Mouse (Mus musculus) bone marrow, adult 2 months (tissue): Measurements from ENCODE around the gene St7l. TPM values are rescaled to one million over a fixed set of nuclear protein-coding genes. Genes with fewer than 3 reads are reported as not detected.

ENCODE experiments used
- H3K27ac ChIP-seq: fragments of 200-500 bp; 2 replicates; pipeline ENCODE4 v1.5.1; 2012; ENCODE audit warnings: low read depth, mild to moderate bottlenecking, control low read depth, inconsistent platforms, low read length; ENCODE audit not compliant: control insufficient read depth, poor library complexity, insufficient read depth
- H3K4me1 ChIP-seq: fragments of 200-500 bp; 2 replicates; pipeline ENCODE4 v1.6.1; 2011; ENCODE audit warnings: low read length; ENCODE audit not compliant: control insufficient read depth, insufficient read depth
- H3K4me3 ChIP-seq: fragments of 200-500 bp; replicated peaks from 2 replicates; pipeline ENCODE3; 2011; ENCODE audit warnings: mild to moderate bottlenecking, low read depth, low read length, control low read depth; ENCODE audit not compliant: control insufficient read depth
- CTCF ChIP-seq: fragments of 200-500 bp; IDR thresholded peaks from 2 replicates; pipeline ENCODE4 v1.5.1; 2011; ENCODE audit warnings: low read length, control low read depth; ENCODE audit not compliant: control insufficient read depth, insufficient read depth
- POLR2A ChIP-seq: fragments of 200-500 bp; IDR thresholded peaks from 2 replicates; pipeline ENCODE4 v1.6.1; 2011; ENCODE audit warnings: low read depth, mild to moderate bottlenecking, control low read depth, low read length, borderline replicate concordance; ENCODE audit not compliant: control insufficient read depth
- WGBS: fragments of 180-500 bp; shearing (Covaris S2); methylation state at CpG from one replicate; pipeline ENCODE4 v1.1.7; 2018; 5-methylcytosine and 5-hydroxymethylcytosine counted together
- polyA plus RNA-seq: library from polyadenylated mRNA; stranded (reverse); fragments of >200 nt; gene quantifications from 2 replicates; pipeline ENCODE4 v1.2.4, GENCODE M21; 2011; ENCODE audit warnings: low replicate concordance; ENCODE audit not compliant: missing spikeins, insufficient read depth, insufficient read length

The St7l gene
- polyA plus RNA-seq, 1 experiment, result 14.7 TPM

GRCm38 (mm10) chr3:104962141-104962611 lies 98.4 kb downstream of the St7l start:
- no peak for TF ChIP-seq CTCF
- no peak for TF ChIP-seq POLR2A
- Histone ChIP-seq H3K4me1 (no peaks in the 10 kb centered on the region; the same call in 1 of the 2 replicates), H3K27ac (no peak overlapping the region), H3K4me3 (no peak overlapping the region)
- 3% methylated on average over 31 of the region's 31 CpGs for WGBS

- TF ChIP-seq POLR2A, result no peak
- H3K4me3 ChIP-seq, result no peak overlapping the region
- 8% methylated on average over 5 of the region's 5 CpGs for WGBS
- H3K27ac ChIP-seq, result no peak overlapping the region
- H3K4me1 ChIP-seq, result no peaks in the 10 kb centered on the region; the same call in 1 of the 2 replicates
Measured at GRCm38 (mm10) chr3:104962866-104963265, 99.1 kb downstream of the St7l start.

DNA sequence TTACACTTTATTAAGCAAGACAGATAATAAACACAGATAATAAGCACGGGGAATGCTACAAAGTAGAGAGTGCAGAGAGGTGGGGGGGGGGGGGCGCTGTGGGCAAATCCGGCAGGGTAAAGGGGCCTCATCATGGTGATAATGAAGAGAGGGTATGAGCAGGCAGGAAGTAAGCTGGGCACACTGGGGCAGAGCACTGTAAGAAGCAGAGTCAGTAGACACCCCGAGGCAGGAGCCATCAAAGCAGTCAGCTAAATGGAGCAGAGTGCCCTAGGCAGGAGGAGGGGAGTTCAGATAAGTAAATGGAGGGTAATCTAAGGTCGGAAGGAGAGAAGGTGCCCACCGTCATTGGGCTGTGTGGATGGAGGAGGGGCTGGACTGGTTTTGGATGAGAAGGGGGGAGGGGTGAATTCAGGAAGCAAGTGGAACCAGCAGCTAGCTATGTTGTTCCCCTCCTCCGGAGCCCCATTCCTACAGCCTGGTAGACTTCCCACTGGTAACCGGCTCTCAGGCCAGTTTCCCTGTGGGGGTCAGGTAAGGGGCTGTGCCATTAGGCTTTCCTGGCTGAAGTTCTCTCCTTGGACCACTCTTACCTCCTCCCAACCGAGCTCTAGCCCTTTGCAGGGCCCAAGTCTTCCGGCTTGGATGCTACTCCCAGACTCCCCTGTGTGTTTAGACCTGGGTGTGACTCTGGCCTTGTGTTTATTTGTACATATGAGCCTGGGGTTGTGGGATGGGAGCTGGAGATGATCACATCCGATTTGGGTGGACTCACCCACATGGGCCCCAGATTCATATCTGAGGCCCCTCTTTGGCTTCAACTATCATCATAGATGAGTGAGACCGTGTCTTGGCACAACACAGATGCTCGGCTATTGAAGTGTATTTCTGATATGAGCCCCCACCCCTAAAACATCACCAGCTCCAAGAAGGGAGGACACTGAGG lies 99.8 kb downstream of the St7l start:
- Histone ChIP-seq H3K4me3 (no peak overlapping the region), H3K27ac (no peak overlapping the region), H3K4me1 (no peaks in the 10 kb centered on the region; the same call in 1 of the 2 replicates)
- TF ChIP-seq CTCF, result no peak
- TF ChIP-seq POLR2A, result no peak
- 33% methylated on average over 13 of the region's 13 CpGs for WGBS

DNA sequence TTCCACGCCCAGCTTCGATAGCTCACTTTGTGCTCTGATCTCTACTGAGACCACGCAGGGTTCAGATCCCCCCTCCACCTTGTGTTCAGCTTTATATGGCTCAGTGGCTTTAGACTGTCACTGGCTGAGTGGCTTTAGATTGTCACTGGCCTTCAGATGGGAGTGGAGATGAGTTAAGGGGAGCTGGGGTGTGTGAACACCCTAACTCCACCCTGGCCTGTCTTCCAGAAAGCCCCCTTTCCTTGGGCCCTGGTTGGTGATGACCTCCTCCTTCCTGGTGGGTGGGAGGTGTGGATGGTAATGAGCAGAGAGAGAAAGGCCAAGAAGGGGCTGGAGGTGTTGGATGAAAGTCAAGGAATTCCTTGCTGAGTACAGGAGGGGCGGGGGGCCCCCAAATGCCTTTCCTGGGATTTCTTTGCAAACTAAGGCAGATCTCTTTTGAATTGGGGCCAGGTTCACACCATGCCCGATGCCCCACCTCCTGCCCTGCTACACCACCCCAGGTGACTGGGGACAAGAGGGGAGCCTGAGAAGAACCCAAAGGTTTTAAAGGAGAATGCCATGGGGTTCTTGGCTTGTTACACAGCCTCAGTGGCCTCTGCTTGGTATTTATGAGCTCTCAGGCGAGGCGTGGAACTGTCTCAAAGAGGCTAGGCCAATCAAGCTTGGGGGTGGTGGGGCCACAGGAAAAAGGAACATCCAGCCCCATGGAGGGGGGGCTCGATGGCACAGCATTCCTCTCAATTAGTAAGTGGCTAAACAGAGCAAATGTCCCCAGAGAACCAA lies 101.5 kb downstream of the St7l start:
- WGBS, result 69% methylated on average over 8 of the region's 8 CpGs
- Histone ChIP-seq H3K4me3 (no peak overlapping the region), H3K4me1 (no peaks in the 10 kb centered on the region; the same call in 1 of the 2 replicates), H3K27ac (no peak overlapping the region)
- no peak for TF ChIP-seq POLR2A
- TF ChIP-seq CTCF, result no peak

DNA sequence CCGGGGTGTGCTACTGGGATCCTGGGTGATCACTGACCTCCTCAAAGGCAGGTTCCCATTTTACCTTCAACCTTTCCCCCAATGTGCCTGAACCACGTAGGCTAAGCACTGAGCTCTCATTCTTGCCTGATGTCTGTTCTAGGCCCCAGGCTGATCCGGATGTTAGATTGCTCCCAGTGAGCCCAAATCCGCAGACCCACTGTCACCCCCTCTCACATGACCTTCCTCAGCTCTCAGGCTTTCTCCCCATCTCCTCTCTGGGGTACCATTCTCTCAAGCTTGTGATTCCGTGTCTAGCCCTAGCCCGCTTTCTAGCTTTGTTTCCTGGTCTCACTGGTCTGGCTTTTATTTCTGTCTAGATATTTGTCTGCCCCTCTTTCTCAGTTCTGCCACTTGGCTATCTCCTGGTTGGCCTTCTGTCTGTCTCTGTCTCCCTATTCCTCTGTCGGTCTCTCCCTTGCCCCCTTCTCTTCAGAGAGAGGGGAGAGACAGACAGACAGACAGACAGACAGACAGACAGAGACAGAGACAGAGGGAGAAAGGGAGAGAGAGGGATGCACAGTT lies 102.3 kb downstream of the St7l start:
- TF ChIP-seq POLR2A, result no peak
- TF ChIP-seq CTCF, result no peak
- Histone ChIP-seq H3K4me1 (no peaks in the 10 kb centered on the region; the same call in 1 of the 2 replicates), H3K27ac (no peak overlapping the region), H3K4me3 (no peak overlapping the region)
- WGBS, result 80% methylated on average over 7 of the region's 7 CpGs

- Histone ChIP-seq H3K4me1 (no peaks in the 10 kb centered on the region), H3K4me3 (peak overlapping the region; percentile 26), H3K27ac (0 out of 2 replicates have a peak overlapping the region, but pooled peaks have one; percentile 17)
- 3% methylated on average over 49 of the region's 49 CpGs for WGBS
- TF ChIP-seq CTCF, result peak; percentile 52; the same call in 1 of the 2 replicates
- TF ChIP-seq POLR2A, result no peak
Measured at GRCm38 (mm10) chr3:104967548-104968300, 103.9 kb downstream of the St7l start.

Other genes starting within 250 kb of the St7l start
- gene Slc16a1, start 225.3 kb upstream of the St7l start, polyA plus RNA-seq, result 41.6 and 73.1 TPM in 2 replicates
- gene Ppm1j, start 82.9 kb upstream of the St7l start, polyA plus RNA-seq, result 2.0 and 2.6 TPM in 2 replicates
- 0.31 TPM in 1 of 2 replicates, not detected in the other for gene Fam19a3, start 82.2 kb upstream of the St7l start, polyA plus RNA-seq
- 23.4 and 33.5 TPM in 2 replicates for gene Rhoc, start 75.6 kb upstream of the St7l start, polyA plus RNA-seq
- gene Mov10, start 45.4 kb upstream of the St7l start, polyA plus RNA-seq, result 7.5 and 18.5 TPM in 2 replicates
- gene Capza1, start 500 bp downstream of the St7l start, polyA plus RNA-seq, result 32.7 and 62.7 TPM in 2 replicates
- not detected in 2 replicates for gene Wnt2b, start 97.9 kb downstream of the St7l start, polyA plus RNA-seq
- 4.3 and 5.8 TPM in 2 replicates for gene Cttnbp2nl, start 189.1 kb downstream of the St7l start, polyA plus RNA-seq
- not detected in 2 replicates for gene 4930564D02Rik, start 202.8 kb downstream of the St7l start, polyA plus RNA-seq